Mouse (Mus musculus) cerebellum, adult 9-11 months (tissue): ENCODE measurements at regions not wholly inside any gene's neighbourhood (a gene's known extent, or its start where the extent isn't known, plus 50 kb on each side); places are given as distances from the start of the nearest gene placed in this dataset.
A peak's percentile ranks its signal among the peaks of the same experiment; 100 is the strongest.

Source experiments
- DNase-seq: peaks from one replicate; pipeline ENCODE4 v3.0.0; 2022

DNA sequence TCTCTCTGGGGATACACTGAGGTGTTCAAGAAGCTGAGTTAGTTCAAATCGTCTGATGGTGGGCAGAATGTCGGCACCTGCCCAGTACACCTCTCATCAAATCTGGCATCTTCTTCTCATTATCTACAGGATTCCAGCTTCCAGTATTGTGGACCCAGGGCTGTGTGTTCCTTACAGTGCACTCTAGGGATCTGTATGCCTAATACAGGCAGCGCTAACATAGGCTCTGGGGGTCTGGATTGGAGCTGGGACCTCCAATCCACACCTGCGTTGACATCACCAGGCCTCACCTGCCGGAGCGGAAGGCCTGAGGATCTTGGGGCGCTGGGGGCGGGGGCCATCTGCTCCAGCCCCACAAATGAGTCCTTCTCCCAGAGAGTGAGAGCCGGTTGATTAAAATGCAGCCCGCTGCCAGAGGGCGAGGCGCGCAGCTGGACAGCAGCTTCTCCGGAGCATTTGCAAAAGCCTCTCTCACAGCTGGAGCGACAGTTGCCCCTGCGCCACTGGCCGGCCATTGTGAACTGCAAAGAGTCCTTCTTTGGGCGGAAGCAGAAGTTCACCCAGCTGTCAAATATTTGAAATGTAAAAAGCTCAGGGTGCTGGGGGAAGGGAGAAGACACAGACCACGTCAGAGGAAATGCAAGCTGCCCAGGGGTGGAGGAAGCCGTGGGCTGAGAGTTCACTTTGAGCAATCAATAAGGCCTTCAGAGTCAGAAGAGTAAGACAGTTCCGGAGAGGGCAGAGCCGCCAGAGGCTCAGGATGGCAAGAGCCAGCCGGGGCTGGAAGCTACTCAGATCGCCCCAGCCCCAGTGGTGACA, 347.0 kb downstream of the Rnf144a start:
- no peak for DNase-seq

DNA sequence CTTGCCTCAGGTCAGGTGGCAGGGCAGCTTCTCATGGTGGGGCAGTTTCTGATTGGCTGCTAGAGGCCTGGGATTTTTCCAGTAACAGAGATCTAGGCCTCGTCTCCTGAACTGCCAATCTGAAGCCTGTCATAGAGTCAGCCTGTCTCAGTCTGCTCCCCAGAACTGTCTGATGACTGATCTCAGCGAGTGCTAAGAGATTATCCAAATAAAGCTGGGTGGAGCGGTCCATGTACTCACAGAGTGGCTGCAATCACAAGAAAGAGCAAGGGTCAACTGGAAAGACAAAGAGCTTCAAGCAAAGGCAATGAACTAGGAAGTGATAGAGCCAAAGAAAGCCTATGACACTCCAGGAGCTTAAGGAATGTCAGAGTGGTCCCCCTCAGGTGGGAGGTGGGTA, 354.7 kb downstream of the Rnf144a start:
- no peak for DNase-seq

DNA sequence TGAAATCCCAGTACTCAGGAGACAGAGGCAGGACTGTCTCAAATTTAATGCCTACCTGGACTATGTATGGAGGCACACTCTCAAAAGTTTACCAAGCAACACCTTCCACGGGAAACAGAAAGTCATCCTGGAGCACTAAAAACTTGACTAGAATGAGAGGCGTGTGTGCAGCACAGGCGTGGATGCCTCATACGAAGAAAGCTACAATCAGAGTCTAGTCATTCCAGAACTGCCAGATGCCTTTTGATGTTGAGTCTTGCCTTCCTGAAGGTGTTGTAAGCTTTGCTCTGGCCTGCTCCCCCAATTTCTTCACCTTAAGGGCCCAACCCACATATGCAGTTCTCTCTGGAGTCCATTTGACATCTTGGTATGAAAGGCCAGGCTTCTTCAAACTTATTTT, 356.0 kb downstream of the Rnf144a start:
- no peak for DNase-seq

DNA sequence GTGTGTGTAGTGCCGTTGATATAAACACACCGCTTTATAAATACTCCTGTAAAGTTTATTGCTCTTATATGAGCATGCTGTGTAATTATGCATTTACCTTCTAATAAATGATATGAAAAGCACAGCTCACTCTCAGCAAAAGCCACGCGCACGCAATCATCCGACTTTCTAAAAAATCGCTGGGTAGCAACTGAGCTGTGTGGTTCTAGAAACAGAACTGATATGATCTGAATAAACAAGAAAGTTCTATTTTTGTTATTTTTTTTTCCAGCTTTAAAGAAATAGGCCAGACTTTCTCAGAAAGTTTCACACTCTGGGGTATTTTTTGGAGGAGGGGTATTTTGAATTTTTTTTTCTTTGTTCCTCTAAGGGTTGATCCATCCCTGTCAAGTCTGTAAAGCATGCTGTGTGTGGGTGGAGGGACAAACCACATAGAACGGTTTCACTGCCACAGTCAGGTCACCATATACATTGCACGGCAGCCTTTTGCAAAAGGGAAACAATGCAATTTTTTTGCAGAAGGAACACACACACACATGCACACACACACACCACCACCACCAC, 357.5 kb downstream of the Rnf144a start:
- DNase-seq, result no peak

DNA sequence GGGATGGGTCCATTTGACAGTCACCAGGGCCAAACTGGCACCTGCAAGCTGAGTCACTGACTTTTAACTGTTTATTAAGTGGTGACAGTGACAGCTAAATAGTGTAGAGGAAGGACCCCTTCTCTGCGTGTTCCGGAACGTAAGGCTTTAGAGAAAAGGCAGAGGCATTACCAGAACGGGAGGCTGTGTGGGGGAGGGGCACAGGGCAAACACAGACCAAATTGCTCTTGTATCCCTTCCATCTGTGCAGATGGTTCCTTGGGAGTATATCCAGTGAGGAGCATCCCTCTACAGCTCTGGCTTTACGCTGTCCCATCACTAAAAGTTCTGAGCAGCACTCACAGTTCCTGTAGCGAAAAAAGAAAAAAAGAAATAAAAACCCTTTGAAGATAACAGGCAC, 368.1 kb downstream of the Rnf144a start:
- DNase-seq, result no peak

DNA sequence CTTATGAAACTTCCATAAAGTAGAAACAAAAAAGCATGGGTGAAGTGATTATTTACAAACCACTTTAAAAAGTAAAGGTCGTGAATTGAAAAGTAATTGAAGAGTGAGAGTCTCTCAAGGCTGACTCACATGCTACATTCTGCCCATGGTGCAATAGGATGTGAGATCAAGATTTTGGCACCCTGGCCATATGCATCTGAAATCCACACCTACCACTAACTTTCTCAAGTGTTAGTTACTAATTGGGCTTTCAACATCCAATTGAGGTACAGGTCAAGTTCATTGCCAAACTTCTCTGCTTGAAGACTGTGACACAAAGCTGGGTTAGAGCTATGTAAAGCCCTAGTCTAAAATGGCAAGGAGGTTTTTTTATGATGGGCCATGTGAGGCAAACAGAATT, 369.7 kb downstream of the Rnf144a start:
- no peak for DNase-seq

DNA sequence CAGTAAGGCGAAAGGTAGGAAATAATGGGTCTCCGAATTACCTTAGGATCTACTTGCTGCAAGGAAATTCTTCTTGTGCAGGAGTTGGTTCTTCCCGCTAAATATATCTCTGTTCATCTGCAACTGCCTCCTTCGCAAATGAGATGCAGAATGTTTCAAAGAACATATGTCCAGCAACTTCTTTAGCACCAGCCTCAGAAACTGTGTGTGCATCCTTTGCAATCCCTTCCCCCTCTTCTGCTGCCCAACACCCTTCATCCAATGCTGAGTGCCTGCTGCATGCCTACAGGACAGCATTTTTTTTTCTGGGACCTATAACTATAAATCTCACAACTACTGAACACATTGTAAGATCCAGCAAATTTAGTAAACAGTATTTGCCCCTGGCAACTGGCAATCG, 402.1 kb downstream of the Rnf144a start:
- DNase-seq, result no peak

DNA sequence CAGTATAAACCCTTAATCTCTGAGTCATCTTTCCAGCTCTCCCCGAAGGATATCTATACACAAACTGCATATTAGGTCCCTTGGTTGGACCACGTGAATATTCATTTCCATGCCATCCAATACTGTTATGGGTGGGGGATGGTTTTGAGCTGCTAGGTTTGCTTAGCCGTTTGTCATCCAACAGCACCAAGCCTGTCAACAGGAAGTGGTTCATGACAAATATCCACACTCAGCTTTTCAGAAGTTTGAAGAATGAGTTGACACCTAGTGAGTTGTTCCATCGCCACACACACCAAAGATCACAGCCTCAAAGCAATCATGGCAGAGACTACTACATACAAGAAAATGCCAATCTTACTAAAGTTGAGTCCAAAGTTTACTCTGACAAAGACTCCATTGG, 421.0 kb downstream of the Rnf144a start:
- DNase-seq, result no peak

DNA sequence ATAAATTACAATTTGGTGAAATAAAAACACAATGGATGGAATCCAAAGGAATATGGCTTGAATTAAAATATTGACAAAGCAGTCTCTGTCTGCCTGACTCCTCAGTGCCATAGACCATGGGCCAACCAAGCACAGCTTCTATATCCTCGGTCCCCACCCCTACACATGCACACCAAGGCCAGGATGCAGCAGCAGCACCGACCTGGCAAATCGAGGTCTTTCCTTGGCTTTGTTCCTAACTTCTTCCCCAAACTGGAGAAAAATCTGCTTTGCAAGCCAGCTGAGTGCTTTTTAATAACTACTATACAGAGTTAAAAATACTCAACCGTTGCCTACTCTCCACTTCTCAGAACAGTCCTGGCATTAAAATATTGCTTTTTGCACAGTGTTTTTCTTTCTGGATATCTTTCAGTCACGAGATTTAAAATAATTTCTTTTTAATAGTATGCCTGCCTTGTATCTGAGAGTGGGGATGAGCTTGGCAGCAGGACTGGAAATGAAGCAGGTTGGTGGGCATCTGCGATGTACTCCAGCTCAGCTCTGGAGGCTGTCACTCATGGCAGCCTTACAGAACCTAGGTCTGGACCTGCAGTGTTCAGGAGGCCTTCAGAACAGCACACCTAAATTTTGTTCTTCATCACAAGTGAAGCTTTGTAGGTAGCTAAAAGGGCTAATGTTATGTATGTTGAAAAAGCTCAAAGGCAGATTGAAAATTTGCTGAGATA, 423.1 kb downstream of the Rnf144a start:
- no peak for DNase-seq

DNA sequence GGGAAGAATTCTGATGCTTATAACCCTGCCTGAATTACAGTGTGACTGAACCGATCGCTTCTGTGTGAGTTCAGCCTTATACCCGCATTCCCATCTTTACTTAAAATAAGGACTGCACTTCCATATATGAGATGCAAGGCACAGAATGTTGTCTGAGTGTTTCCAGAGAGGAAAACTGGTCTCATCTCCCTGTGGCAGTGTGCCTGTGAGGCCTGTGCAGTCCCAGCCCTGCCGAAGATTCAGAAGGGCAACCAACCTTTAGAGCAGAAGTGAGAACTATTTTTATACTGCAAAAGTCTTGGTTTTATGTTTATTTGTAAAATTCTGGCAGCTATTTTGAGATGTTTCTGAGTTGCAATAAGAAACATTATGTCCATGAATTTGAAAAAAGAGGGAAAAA, 432.5 kb downstream of the Rnf144a start:
- no peak for DNase-seq

DNA sequence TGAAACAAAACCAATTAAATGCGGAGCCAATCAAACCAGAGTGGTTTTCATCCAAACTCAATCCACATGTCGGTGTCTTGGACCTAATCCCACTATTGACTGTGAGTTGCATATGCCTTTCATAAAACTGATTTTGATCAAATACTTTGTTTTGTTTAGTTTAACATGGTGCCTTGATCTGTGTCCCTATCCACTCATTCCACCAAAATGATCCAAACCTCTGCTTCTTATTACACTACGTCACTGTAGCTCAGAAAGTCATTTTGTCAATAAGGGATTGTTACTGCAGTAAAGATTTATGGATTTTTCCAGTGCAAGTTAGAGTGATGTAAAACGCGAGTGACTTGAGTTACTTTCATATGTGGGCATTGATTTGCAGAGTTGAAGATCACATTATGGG, 436.7 kb downstream of the Rnf144a start:
- DNase-seq, result no peak

DNA sequence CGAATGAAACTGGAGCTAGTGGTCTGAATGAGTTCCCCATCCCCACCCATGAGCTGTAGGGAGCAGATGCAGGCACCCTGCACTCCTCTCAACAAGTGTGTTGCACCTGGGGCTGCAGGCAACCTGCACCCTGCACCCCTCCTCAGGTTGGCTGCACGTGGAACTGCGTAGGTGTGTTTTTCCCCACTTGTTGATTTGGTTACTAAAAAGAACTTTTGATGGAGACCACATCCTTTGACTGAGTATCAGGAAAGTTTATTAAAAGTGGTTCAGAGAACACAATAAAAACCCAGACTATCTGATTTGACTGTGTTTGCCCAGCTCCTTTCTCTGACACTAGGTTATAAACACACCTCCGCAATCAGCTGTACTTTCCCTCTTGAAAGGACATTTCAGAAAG, 456.5 kb downstream of the Rnf144a start:
- DNase-seq, result no peak

DNA sequence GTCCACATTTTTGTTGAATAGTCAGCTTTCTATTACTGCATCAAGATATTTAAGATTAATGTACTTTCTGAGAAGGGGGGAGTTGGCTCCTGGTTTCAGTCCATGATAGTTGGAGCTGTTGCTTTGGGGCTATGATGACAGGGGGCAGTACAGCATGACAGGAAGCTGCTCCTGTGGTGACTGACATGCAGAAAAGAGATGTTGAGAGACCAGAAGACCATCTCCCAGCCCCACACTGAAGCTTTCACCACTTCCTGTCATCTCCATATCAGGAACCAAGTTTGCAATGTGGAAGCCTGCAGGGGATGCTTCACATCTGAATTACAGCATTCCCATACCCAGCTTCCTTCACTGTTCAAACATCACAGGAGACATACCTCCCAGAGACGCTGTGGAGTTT, 457.5 kb downstream of the Rnf144a start:
- no peak for DNase-seq

DNA sequence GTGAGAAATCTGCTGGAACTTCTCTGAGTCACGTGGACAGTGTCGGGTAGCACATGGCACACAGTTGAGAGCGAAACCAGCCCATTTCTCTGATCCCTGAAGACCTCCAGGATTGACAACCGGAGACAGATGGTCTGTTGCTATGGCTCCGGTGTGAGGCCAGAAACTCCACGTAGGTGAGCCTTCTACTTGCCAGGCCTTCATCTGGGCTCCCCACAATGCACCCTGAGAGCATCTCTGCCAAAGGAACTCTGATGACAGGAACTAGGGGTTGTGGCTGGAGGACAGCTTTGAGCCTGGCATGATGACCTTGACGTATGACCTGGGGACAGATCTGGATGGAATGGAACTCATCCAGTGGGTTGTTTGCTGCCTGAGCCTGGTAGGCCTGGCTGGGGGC, 467.9 kb downstream of the Rnf144a start:
- DNase-seq, result peak; percentile 62

DNA sequence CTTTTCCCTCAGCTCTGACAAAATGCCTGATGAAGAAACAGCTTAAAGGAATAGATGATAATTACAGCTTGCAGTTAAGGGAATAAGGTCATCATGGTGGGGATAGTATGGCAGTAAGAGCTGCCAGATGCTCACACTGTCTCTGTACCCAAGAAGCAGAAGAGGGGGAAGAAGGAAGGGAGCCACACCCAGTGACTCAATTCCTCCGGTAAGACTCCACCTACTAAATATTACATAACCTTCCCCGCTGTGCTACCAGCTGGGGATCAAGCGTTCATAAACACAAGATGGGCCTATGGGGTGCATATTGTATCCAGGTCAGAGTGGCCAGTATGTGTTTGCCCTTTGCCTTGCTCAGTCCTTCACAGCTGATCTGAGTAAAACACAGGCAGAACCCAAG, 468.9 kb downstream of the Rnf144a start:
- no peak for DNase-seq

DNA sequence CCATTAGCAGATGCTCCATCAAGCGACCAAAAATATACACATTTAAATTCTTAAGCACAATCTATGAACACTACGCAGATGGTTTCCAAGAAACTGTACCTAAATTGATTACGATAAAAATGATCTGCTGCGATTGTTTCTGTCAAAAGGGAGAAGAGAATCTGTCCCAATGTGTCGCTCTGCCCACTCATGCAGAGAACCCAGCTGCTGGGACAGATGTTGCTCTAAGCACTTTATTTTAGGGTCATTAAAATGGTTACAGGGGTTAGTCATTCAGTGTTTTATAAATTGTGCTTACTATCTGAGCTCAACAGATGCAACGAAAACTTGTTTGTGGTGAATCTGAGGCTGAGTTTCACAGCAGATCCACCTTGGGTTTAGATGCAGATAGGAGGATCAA, 476.2 kb downstream of the Rnf144a start:
- no peak for DNase-seq

DNA sequence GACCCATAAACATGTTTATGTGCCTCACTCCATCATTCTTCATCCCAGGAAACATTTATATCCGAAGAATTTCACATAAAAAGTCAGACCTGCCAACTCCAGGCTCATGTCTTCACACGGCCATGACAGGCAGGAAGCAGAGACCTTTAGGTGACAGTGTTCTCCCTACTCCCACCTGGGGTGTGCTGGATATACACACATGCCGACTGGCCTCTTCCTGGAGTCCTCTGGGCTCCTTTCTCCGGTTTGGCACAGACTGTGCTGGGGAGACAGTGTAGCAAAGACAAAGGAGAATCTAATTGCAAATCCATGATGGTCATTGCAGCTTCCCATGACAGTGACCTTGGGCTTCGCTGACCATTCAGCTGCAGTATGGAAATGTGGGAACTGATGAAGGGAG, 480.1 kb downstream of the Rnf144a start:
- DNase-seq, result peak; percentile 27

DNA sequence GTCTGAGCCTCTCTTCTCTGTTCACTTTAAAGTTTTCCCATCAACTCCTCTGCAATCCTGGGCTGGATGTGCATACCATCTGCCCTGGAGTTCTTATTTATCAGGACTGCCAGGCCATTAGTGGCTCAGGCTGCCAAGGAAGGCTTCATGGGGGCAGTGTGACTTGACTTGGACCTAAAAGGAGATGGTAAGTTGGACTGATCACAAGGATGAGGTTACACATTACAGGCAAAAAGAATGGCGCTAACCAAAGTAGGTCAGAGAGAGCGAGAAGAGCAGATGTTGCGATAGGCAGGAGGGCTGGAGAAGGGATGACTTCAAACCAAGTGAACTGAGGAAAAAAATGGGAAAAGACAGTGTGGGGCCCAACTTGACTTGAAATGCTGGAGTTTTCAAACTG, 480.5 kb downstream of the Rnf144a start:
- DNase-seq, result peak; percentile 59

DNA sequence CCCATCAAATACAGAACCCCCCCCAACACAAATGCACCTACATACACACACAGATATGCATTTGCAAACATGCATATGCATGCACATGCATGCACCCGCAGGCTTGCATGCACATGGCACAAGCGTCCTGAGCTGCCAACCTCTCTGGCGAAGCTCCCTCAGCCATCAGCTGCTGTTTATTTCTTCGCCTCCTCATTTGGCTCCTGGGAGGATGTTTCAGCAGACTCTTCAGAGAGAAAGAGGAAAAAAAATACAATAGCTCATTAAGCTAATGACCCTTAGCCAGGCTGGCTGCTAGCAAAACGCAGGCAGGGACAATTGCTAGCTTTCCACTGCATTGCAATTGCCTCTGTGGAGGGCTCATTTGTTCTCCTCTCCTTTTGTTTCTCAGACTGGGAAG, 488.7 kb downstream of the Rnf144a start:
- DNase-seq, result no peak

DNA sequence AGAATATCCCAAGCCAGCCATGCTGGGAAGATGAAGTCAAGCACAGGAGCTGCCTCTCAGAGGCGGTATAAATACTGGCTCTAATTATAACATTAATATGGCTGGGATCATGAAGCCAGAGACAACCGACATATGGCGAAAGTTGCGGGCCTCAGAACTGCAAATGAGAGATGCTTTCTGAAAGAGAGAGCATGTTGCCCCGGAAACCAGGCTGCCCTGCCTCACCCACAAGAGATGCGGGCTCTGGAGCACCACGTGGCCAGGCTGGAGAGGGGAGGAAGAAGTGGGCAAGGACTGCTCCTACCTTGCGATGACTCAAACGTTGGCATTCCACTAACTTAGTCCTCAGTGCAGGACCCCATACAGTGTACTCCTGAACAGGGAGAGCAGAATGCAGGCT, 490.5 kb downstream of the Rnf144a start:
- no peak for DNase-seq

DNA sequence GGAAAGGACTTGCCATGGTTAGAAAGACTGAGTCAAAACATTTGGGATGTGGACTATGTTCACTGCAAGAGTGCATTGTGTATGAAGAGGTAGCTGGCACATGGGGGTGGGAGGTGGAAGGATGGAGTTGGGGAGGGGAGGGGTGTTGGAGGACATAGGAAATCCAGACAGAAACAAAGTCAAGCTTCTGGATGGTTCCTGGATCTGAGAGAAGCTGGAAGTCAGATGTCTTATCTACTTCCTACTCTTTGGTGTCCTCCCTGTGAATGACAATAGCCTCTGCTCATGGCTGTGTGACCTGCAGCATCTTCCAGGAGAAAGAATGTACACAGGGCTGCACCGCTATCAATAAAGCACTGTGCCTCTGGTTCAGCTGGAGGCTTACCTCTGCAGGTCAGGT, 491.3 kb downstream of the Rnf144a start:
- DNase-seq, result no peak

DNA sequence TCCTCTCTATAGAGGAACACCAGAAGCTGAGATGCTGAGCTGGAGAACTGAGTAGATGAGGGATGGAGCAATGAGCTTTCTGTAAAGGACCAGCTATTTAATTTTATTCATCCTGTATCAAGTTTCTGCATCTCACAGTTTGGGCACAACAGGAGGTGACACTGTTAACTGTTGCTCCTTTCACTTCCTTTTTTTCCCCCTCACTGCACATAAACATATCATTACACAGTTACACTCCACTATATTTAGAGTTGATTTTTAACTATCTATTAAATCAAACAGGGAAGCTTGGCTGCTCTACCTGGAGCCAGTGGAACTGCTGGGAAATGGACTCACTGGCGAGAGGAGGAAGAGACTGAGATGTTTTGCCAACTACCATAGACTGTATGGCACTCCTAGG, 509.4 kb downstream of the Rnf144a start:
- DNase-seq, result no peak

DNA sequence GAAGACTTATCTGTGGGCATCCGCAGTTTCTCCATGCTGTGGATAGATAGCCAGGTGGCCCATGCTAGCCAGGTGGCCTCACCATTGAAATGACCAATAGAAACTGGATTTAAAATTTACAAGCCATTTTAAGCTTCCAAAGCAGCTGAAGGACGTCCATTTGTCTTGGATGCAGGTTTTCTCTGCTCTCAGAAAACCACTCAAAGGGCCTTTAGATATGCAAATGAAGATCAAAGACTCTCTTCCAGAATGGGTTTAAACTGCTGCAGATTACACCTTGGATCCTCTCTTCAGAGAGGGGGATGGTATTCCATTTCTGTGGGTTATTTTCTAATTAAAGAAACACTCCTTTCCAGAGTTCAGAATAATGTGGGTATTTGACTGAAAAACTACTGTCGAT, 518.5 kb downstream of the Rnf144a start:
- DNase-seq, result no peak

DNA sequence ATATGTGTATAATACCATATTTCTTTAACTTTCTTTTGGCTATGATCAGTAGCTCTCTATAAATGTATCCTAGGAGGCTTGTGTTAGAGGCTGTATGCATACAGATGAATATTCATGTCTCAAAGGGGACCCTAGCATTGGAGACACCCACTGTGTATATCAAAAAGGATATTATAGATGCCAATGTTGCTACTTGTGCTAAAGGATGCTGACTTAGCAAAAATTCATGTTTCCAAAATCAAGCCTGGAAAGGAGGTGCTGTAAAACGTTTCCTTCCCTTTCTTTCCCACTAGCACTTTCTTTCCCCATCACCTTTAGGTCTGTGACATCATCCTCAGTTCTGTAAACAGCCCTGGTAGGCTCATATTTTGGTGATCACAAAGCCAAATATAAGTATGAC, 519.4 kb downstream of the Rnf144a start:
- no peak for DNase-seq
